Mouse (Mus musculus) cerebellum, postnatal 25 days (tissue): ENCODE data around the gene Cnppd1.

Experiments used
- DNase-seq, 2 experiments: peaks; one replicate each; pipeline ENCODE4 v3.0.0; 2021; ENCODE audit warnings: mixed read lengths in 2 of 2

Gene Cnppd1

GRCm38 (mm10) chr1:75142301-75143261, at the start of gene Cnppd1, which contains the start of gene Retreg2:
Cnppd1 (minus strand) TSS chr1:75142711.
Retreg2 (plus strand) TSS chr1:75142778.
- DNase-seq = peak; percentile 98

GRCm38 (mm10) chr1:75191622-75192402, 49.3 kb upstream of the Cnppd1 start, which contains the start of the genes Ankzf1 and Atg9a:
Ankzf1 (plus strand) TSS chr1:75192151.
Atg9a (minus strand) TSS chr1:75192196.
- DNase-seq = peak; percentile 93 to 94

GRCm38 (mm10) chr1:75191258-75191621, 48.7 kb upstream of the Cnppd1 start:
- no peak for DNase-seq

- DNase-seq = no peak
Measured at GRCm38 (mm10) chr1:75190577-75190976, 48.1 kb upstream of the Cnppd1 start.

GRCm38 (mm10) chr1:75187914-75188483, 45.5 kb upstream of the Cnppd1 start:
- DNase-seq = no peak

- DNase-seq = no peak
Measured at GRCm38 (mm10) chr1:75187126-75187525, 44.6 kb upstream of the Cnppd1 start.

GRCm38 (mm10) chr1:75185495-75185894, 43.0 kb upstream of the Cnppd1 start:
- peak; percentile 49 to 67 for DNase-seq

GRCm38 (mm10) chr1:75182160-75182559, 39.6 kb upstream of the Cnppd1 start:
- no peak for DNase-seq

- peak in 1 of 2 experiments; percentile 28 for DNase-seq
Measured at GRCm38 (mm10) chr1:75181377-75181870, 38.9 kb upstream of the Cnppd1 start.

- DNase-seq = no peak
Measured at GRCm38 (mm10) chr1:75180741-75181140, 38.2 kb upstream of the Cnppd1 start.

GRCm38 (mm10) chr1:75180105-75180590, 37.6 kb upstream of the Cnppd1 start, which contains the start of gene Abcb6:
Abcb6 (minus strand) TSS chr1:75180392.
- DNase-seq = peak; percentile 86 to 89

- DNase-seq = peak; percentile 61 to 74
Measured at GRCm38 (mm10) chr1:75179334-75180104, 37.0 kb upstream of the Cnppd1 start.

GRCm38 (mm10) chr1:75168472-75169464, 26.3 kb upstream of the Cnppd1 start, which contains the start of gene Zfand2b:
Zfand2b (plus strand) TSS chr1:75168646.
- DNase-seq = peak; percentile 97 to 98

GRCm38 (mm10) chr1:75168093-75168471, 25.6 kb upstream of the Cnppd1 start:
- DNase-seq = no peak

- no peak for DNase-seq
Measured at GRCm38 (mm10) chr1:75160256-75160617, 17.7 kb upstream of the Cnppd1 start.

GRCm38 (mm10) chr1:75159540-75160255, 17.2 kb upstream of the Cnppd1 start:
- DNase-seq = no peak

GRCm38 (mm10) chr1:75158990-75159389, 16.5 kb upstream of the Cnppd1 start:
- DNase-seq = no peak

GRCm38 (mm10) chr1:75155837-75156236, 13.3 kb upstream of the Cnppd1 start:
- no peak for DNase-seq

- no peak for DNase-seq
Measured at GRCm38 (mm10) chr1:75148727-75149126, 6.2 kb upstream of the Cnppd1 start.
